Mouse (Mus musculus) kidney, adult 8-10 months (tissue): ENCODE results near the gene Rab26.
A peak's percentile ranks its signal among the peaks of the same experiment; 100 is the strongest.

Experiments
- DNase-seq, 2 experiments: peaks; one replicate each; pipeline ENCODE4 v3.0.0; 2022

The Rab26 gene

DNA sequence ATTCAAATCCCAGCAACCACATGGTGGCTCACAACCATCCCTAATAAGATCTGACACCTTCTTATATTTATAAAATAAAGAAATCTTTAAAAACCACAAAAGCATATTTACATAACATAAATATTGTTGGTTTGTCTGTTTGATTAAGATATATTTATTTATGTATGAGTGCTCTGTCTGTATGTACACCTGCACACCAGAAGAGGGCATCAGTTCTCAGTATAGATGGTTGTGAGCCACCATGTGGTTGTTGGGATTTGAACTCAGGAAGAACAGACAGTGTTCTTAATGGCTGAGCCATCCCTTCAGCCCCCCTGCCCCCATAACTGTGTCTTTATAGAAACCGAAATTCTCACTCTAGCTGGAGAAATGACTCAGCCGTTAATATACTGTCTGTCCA, 11.2 kb upstream of the Rab26 start:
- no peak for DNase-seq

DNA sequence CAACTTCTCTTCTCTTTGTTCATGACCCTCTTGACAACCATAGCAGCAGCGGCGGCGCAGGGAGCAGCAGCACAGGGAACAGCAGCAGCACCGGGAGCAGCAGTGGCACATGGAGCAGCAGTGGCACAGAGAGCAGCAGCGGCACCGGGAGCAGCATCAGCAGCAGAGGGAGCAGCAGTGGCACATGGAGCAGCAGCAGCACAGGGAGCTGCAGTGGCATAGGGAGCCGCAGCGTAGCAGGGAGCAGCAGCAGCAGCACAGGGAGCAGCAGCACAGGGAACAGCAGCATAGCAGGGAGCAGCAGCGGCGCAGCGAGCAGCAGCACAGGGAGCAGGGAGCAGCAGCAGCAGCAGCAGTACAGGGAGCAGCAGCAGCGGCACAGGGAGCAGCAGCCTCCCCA, 10.6 kb upstream of the Rab26 start:
- DNase-seq: no peak

- peak; percentile 55 to 56 for DNase-seq
Measured at GRCm38 (mm10) chr17:24540375-24540774, 6.4 kb upstream of the Rab26 start.

- peak in 1 of 2 experiments; percentile 68 for DNase-seq
Measured at GRCm38 (mm10) chr17:24538950-24539349, 4.9 kb upstream of the Rab26 start.

- no peak for DNase-seq
Measured at GRCm38 (mm10) chr17:24537536-24537935, 3.5 kb upstream of the Rab26 start.

DNA sequence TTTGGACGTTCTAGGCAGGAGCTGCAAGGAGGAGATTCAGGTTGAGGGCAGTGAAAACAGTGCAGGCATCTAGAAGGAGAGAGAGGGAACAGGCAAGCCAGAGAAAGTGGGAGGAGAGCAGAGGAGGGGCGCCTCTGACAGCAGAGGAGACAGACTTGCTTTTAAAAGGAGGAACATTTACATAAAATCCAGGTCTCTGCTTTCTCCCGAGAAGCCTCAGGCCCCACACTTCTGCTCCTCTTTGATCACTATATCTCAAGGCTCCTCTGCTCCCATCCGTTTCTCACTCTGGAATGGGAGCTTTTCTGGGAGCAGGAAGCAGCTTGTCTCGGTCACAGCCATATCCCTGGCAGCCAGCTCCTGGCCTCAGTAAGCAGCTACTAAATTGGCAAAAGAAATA, 1.3 kb upstream of the Rab26 start:
- no peak for DNase-seq

DNA sequence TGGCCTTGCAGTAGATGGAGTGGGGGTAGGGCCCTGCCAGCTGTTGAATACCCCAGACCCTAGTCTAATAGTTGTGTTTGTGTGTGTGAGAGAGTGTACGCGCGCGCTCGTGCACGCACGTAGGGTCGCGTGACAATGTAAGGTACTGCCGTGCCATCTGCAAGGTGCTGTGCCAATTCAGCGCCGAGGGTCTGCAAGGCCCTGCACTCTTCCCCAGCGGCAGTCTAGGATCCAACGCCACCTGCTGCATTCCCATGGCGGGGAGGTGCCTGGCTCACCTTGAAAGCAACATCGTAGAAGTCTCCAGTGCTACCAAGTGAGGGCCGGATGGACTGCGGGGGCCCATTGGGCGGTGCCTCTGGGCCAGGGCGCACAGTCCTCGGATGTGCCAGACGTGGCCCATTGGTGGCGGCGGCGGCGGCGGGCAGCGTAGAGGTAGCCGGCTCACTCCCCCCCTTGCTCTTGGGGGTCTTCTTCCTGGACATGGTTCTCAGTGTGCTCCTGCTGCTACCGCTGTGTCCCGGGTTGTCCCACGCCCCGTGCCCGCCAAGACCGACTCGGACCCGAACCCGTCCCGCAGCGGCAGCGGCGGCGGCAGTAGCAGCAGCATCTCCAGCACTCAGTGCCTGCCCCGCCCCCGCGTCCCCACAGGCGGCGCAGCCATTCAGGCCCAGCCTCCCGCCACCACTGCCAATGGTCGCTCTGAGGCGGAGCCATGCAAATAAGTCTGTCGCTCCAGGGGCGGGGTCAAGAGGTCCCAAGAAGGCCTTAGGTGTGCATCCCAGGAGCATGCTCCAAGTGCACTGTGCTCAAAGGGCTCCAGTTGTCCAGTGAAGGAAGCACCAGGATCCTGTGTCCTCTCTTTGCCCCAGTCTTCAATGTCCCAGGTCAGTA, 664 bp downstream of the Rab26 start:
- DNase-seq: peak; percentile 89 to 91

- no peak for DNase-seq
Measured at GRCm38 (mm10) chr17:24532045-24532444, 2.0 kb downstream of the Rab26 start.

GRCm38 (mm10) chr17:24531064-24531463, 2.9 kb downstream of the Rab26 start:
- DNase-seq: no peak

GRCm38 (mm10) chr17:24530361-24531050, 3.5 kb downstream of the Rab26 start:
- no peak for DNase-seq

GRCm38 (mm10) chr17:24529883-24530282, 4.1 kb downstream of the Rab26 start:
- DNase-seq: no peak

DNA sequence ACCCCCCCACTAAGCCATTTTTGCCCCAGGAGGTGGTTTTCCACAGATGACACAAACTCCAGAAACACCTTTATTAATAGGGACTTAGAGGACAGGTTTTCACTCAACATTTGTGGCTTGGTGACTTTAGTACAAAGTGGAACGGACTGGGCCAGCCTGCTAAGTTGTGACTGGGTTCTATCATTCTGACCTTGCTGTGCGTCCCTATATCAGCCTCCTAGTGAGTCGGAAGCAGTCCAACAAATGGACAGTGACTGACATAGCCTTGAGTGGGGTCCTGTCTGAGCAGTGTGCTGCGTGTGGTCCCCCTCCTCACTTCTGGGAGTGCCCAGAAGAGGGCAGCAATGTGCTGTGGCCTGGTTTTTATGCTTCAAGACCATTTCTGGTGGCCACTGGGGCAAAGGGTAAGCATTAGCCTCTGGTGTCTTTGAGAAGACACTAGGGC, 5.0 kb downstream of the Rab26 start:
- peak; percentile 39 to 63 for DNase-seq

DNA sequence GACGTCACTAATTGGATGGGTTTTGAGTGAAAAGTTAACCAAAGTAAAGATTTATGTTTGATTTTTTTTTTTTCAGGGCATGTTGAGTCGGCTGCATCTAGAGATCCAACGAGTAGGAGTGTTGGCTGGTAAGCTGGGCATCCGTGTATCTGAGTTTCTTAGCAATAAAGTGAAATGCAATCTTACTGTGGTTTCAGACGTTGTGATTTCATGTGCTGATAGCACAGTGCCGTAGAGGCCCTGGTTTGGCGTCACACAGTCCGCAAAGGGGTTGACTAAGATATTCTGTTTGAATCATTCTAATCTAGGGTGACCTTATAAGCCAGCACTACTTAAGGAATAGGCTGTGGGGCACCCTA, 5.5 kb downstream of the Rab26 start:
- DNase-seq: no peak

GRCm38 (mm10) chr17:24527723-24528559, 6.1 kb downstream of the Rab26 start, which contains the start of gene Traf7:
Gene Traf7 (minus strand): TSS chr17:24527938.
- peak; percentile 94 to 100 for DNase-seq

DNA sequence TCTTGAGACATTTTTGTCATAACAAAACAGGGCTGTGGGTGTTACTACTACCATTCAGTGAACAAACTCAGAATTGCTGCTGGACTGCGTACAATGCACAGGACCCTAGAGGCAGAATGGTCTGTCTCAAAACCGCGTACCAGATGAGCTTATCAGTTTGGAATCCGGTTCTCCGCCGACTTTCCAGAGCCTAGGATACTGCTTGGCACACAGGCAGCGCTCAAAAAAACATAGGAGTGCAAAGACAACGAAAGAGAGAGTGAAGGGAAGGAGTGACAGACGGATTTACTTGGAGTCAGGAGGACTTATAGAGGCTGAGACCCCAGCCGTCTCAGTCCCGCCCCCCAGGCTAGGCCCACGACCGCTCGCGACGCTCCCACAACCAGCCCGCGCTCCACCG, 6.7 kb downstream of the Rab26 start:
- DNase-seq: no peak

GRCm38 (mm10) chr17:24524734-24525133, 9.3 kb downstream of the Rab26 start:
- DNase-seq: no peak

GRCm38 (mm10) chr17:24520450-24520849, 13.6 kb downstream of the Rab26 start:
- DNase-seq: no peak

GRCm38 (mm10) chr17:24514270-24515257, 19.4 kb downstream of the Rab26 start:
- DNase-seq: peak in 1 of 2 experiments; percentile 13

DNA sequence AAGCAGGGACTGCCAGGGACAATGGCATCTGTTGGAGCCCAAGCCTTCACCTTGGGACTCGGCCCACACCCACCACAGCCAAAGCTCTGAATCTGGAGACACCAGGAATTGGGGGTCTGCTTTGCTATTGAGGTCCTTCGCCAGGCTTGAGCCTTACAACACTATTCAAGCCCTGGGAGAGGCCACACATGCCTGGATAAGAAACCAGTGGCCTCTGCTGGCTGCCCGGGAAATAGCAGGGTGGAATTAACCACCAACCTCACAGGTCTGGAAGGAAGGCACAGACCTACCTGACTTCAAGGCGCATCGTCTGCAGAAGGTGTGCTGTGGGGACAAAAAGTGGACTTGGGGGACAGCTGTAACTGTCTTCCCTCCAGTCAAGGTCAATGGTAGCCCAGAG, 20.4 kb downstream of the Rab26 start:
- DNase-seq: peak; percentile 33 to 69

- no peak for DNase-seq
Measured at GRCm38 (mm10) chr17:24507806-24508460, 26.1 kb downstream of the Rab26 start.

DNA sequence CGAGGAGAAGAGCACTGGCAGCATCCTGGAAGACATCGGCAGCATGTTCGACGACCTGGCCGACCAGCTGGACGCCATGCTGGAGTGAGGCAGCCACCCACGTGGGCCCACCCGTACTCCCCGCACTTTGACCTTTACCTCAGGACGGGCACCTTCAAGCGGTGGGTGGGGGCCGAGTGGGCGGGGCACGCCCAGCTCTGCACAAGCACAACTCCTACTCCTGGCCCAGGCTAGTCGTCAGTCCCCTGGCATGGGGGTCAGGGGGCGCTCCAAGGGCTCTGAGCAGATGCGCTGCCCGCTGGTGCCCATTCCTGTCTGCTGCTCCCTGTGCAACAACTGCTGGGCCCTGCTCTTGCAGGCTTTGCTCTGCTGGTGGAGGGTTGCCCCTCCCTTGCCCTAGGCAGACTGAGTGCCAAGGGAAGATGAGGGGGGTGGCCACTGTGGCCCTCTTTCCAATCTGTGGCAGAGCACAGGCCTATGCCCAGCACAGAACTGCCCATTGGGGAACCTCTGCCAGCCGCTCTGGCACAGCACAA, 26.8 kb downstream of the Rab26 start:
- no peak for DNase-seq
